Mouse (Mus musculus) neural tube, embryonic 13.5 days (tissue): ENCODE measurements around the gene Gm7168. TPM values are rescaled to one million over a fixed set of nuclear protein-coding genes. Genes with fewer than 3 reads are reported as not detected.
"Not testable (repeated sequence)": the region's sequence is repeated elsewhere in the genome, so short reads cannot be mapped to it uniquely, and the experiment has no call there.

ENCODE experiments used
- ATAC-seq: fragments of 200-750 bp; cut with Nextera tagmentation; 2 replicates; pipeline ENCODE4 v1.8.0; 2017; ENCODE audit warnings: low read depth, mild to moderate bottlenecking, moderate TSS enrichment, moderate library complexity
- H3K27ac ChIP-seq: fragments of 300-500 bp; sonication (generic); replicated peaks from 2 replicates; pipeline ENCODE4 v1.5.1; 2015; ENCODE audit warnings: moderate library complexity, mild to moderate bottlenecking, inconsistent platforms
- H3K27me3 ChIP-seq: fragments of 300-500 bp; sonication (generic); 2 replicates; pipeline ENCODE4 v1.6.1; 2015; ENCODE audit warnings: mild to moderate bottlenecking, inconsistent platforms
- H3K36me3 ChIP-seq: fragments of 300-500 bp; sonication (generic); 2 replicates; pipeline ENCODE4 v1.6.1; 2015; ENCODE audit warnings: mild to moderate bottlenecking, inconsistent platforms
- H3K4me1 ChIP-seq: fragments of 300-500 bp; sonication (generic); replicated peaks from 2 replicates; pipeline ENCODE4 v1.6.1; 2015; ENCODE audit warnings: inconsistent platforms
- H3K4me2 ChIP-seq: fragments of 300-500 bp; sonication (generic); 2 replicates; pipeline ENCODE4 v1.6.1; 2015; ENCODE audit warnings: inconsistent platforms, mild to moderate bottlenecking, moderate library complexity
- H3K4me3 ChIP-seq: fragments of 300-500 bp; sonication (generic); 2 replicates; pipeline ENCODE4 v1.5.1; 2015; ENCODE audit warnings: mild to moderate bottlenecking, inconsistent platforms
- H3K9ac ChIP-seq: fragments of 300-500 bp; sonication (generic); 2 replicates; pipeline ENCODE4 v1.6.1; 2015; ENCODE audit warnings: moderate library complexity, mild to moderate bottlenecking, inconsistent platforms
- H3K9me3 ChIP-seq: fragments of 300-500 bp; sonication (generic); 2 replicates; pipeline ENCODE4 v1.6.1; 2016; ENCODE audit warnings: inconsistent platforms
- WGBS: fragments of 180-500 bp; shearing (Covaris S2); methylation state at CpG from one replicate; pipeline ENCODE4 v1.1.7; 2015; 5-methylcytosine and 5-hydroxymethylcytosine counted together
- polyA plus RNA-seq: library from polyadenylated mRNA; unstranded; fragments of >200 nt; fragmentation: Nextera tagmentation; extraction: Ambion mirVana; gene quantifications from 2 replicates; pipeline ENCODE4 v1.2.1, GENCODE M21; 2015

The Gm7168 gene
- polyA plus RNA-seq, 1 experiment from 2014 or later = not detected

DNA sequence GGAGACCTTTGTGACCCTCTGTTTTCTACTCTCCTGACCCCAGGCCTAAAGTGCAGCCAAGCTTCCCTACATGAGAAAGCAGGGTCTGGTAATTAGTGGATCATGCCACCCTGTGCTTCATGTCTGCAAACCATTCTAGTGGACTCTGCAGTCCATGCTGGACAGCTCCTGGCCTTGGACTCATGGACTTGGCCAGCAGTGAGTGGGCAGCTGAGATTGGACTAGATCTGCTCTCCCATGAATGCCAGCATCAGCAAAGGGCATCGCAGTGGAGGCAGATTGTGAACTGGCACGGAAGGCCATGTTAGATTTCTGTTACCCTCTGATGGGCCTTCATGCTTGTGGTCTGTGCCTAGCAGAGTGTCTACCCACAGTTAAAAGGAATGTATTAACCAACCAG, 12.8 kb upstream of the Gm7168 start:
- H3K9me3 ChIP-seq, H3K4me3 ChIP-seq, H3K4me1 ChIP-seq, H3K27me3 ChIP-seq, H3K27ac ChIP-seq, H3K9ac ChIP-seq, H3K4me2 ChIP-seq, H3K36me3 ChIP-seq, ATAC-seq: not testable (repeated sequence)
- WGBS = 98% methylated on average over 2 of the region's 2 CpGs

DNA sequence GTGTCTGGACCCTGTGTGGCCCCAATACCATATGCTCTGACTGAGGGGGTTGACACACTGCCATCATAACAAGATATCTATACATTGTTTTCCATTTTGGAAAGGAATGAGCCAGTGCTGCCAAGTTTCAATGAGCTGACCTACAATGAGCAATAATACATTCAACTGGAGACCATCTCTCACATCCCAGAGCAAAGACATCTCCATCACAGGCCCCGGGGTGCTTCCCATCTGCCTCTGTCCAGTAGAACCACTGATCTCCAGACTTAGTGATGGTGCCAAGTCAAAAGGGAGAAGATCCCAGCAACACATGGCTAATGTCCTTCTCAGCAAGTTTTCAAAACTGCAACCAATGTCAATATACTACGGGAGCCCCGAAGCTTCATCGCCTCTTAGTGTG, 10.4 kb upstream of the Gm7168 start:
- no peak for ATAC-seq
- H3K36me3 ChIP-seq = no peaks in the 10 kb centered on the region
- 95% methylated on average over 4 of the region's 4 CpGs for WGBS
- H3K9ac ChIP-seq = no peak overlapping the region
- no peaks in the 10 kb centered on the region for H3K4me1 ChIP-seq
- H3K27ac ChIP-seq = no peak overlapping the region
- no peak overlapping the region for H3K4me3 ChIP-seq
- H3K27me3 ChIP-seq = no peaks in the 10 kb centered on the region
- H3K4me2 ChIP-seq = no peak overlapping the region
- no peaks in the 10 kb centered on the region for H3K9me3 ChIP-seq

GRCm38 (mm10) chr17:13938652-13939051, 9.5 kb upstream of the Gm7168 start:
- 61% methylated on average over 3 of the region's 3 CpGs for WGBS
- no peak overlapping the region for H3K9ac ChIP-seq
- no peak overlapping the region for H3K4me2 ChIP-seq
- H3K36me3 ChIP-seq = no peaks in the 10 kb centered on the region
- no peak overlapping the region for H3K4me3 ChIP-seq
- H3K27ac ChIP-seq = no peak overlapping the region
- H3K27me3 ChIP-seq = no peaks in the 10 kb centered on the region
- no peak for ATAC-seq
- no peaks in the 10 kb centered on the region for H3K9me3 ChIP-seq
- no peaks in the 10 kb centered on the region for H3K4me1 ChIP-seq

DNA sequence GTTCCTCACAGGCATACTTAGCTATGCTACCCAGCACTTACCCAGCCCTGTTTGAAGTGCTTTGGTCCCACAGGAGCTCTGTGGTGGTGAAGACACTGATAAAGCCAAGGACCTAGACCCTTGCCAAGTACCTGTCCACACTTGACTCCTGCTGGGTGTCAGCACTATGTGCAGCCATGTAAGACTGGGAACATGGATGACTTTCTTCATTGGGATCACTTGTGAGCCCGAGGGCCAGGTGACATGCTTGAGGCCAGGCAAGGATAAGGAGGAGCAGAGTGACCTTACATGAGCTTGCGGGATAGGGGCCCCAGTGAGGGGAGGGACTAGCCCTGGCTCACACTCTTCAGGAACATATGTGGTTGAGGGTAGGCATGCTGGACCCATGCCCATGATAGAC, 8.9 kb upstream of the Gm7168 start:
- not testable (repeated sequence) for H3K36me3 ChIP-seq, H3K4me1 ChIP-seq, H3K9me3 ChIP-seq, ATAC-seq, H3K27me3 ChIP-seq, H3K4me3 ChIP-seq, H3K4me2 ChIP-seq, H3K9ac ChIP-seq, H3K27ac ChIP-seq
- 90% methylated on average over 2 of the region's 2 CpGs for WGBS

GRCm38 (mm10) chr17:13940487-13940886, 7.7 kb upstream of the Gm7168 start:
- Histone ChIP-seq H3K27ac (no peak overlapping the region), H3K36me3 (no peaks in the 10 kb centered on the region), H3K4me3 (no peak overlapping the region), H3K27me3 (no peaks in the 10 kb centered on the region), H3K9me3 (no peaks in the 10 kb centered on the region), H3K9ac (no peak overlapping the region), H3K4me1 (no peaks in the 10 kb centered on the region), H3K4me2 (no peak overlapping the region)
- 78% methylated on average over 1 of the region's 1 CpGs for WGBS
- ATAC-seq = no peak

DNA sequence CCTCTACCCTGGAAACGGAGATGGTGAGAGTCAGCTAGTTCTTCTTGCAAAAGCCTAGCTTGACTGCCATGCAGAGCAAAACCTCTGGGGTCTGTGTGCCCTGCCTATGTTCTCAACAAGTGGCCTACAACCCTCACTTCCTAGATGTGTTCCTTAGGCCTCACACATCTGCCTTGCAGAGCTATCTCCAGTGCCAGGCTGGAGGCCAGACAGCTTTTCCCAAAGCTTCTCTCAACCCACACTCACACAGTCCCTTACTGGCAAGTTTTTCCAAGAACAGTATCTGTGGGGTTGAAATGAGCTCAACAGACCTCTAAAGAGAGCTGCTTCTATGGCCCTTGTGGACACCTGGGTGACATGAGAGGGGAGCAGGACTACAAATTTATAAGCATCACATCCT, 3.4 kb downstream of the Gm7168 start:
- not testable (repeated sequence) for H3K4me1 ChIP-seq, H3K27ac ChIP-seq, H3K27me3 ChIP-seq, H3K4me3 ChIP-seq, H3K9me3 ChIP-seq, H3K9ac ChIP-seq, ATAC-seq, H3K36me3 ChIP-seq, H3K4me2 ChIP-seq
- 70% methylated on average over 1 of the region's 1 CpGs for WGBS

- not testable (repeated sequence) for H3K27ac ChIP-seq, H3K4me2 ChIP-seq, H3K9ac ChIP-seq, H3K4me1 ChIP-seq, ATAC-seq, H3K27me3 ChIP-seq, H3K9me3 ChIP-seq, H3K4me3 ChIP-seq, H3K36me3 ChIP-seq
- WGBS = 56% methylated on average over 1 of the region's 2 CpGs
These were observed 10.0 kb downstream of the Gm7168 start for GRCm38 (mm10) chr17:13958129-13958528.

GRCm38 (mm10) chr17:13962245-13962644, 14.1 kb downstream of the Gm7168 start:
- H3K9me3 ChIP-seq, ATAC-seq, H3K27ac ChIP-seq, H3K4me2 ChIP-seq, H3K9ac ChIP-seq, H3K4me1 ChIP-seq, H3K27me3 ChIP-seq, H3K4me3 ChIP-seq, H3K36me3 ChIP-seq: not testable (repeated sequence)
- 89% methylated on average over 3 of the region's 3 CpGs for WGBS

GRCm38 (mm10) chr17:13965048-13965447, 16.9 kb downstream of the Gm7168 start:
- H3K9ac ChIP-seq, H3K4me3 ChIP-seq, H3K4me1 ChIP-seq, H3K4me2 ChIP-seq, ATAC-seq, H3K27ac ChIP-seq, H3K9me3 ChIP-seq, H3K36me3 ChIP-seq, H3K27me3 ChIP-seq: not testable (repeated sequence)
- WGBS = 18% methylated on average over 1 of the region's 2 CpGs

DNA sequence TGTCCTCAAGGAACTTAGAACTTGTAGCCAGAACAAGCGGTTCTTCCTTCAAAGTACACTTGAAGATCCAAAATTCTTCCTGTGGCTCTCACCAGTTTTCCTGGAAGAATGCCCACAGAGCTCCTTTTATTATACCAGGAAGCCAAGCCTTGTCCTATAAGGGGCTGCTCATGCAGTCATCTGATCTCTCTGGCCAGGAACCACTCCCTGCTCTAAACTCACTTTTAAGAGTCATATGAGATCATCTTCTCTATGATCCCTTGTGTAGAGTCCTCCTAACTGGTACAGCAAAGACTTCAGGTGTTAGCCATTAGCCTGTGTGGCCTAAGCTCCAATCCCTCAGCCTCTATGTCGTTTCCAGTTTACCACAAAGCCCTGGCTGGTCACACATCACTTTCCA, 21.7 kb downstream of the Gm7168 start:
- not testable (repeated sequence) for H3K4me1 ChIP-seq, ATAC-seq, H3K36me3 ChIP-seq, H3K4me3 ChIP-seq, H3K9me3 ChIP-seq, H3K9ac ChIP-seq, H3K27ac ChIP-seq, H3K4me2 ChIP-seq, H3K27me3 ChIP-seq
- WGBS = 70% methylated on average over 1 of the region's 2 CpGs

DNA sequence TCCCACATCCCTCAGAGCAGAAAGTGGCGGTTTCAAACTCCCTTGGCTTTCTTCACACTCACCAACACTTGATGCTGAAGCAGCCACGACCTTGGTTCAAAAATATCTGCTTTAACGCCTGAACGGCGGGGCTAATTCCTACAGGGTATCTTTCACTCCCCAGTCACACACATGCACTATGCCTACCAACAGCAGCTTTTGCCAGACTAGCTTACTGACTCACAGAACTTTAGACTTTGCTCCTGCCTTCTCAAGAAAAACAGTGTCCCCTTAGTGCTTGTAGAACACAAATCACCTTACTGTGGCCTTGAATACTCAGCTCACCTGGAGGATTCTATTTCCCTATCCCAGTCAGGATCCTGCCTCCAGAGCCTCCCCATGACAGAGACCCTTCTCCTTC, 22.6 kb downstream of the Gm7168 start:
- H3K4me2 ChIP-seq, H3K9me3 ChIP-seq, ATAC-seq, H3K4me3 ChIP-seq, H3K27me3 ChIP-seq, H3K27ac ChIP-seq, H3K9ac ChIP-seq, H3K4me1 ChIP-seq, H3K36me3 ChIP-seq: not testable (repeated sequence)
- 78% methylated on average over 5 of the region's 5 CpGs for WGBS

GRCm38 (mm10) chr17:13987690-13988089, 39.5 kb downstream of the Gm7168 start:
- H3K9me3 ChIP-seq = no peaks in the 10 kb centered on the region
- 93% methylated on average over 1 of the region's 1 CpGs for whole genome bisulfite sequencing
- no peak overlapping the region for H3K4me2 ChIP-seq
- no peak for ATAC-seq
- no peaks in the 10 kb centered on the region for H3K27me3 ChIP-seq
- no peaks in the 10 kb centered on the region for H3K4me1 ChIP-seq
- no peak overlapping the region for H3K27ac ChIP-seq
- H3K9ac ChIP-seq = no peak overlapping the region
- H3K36me3 ChIP-seq = no peaks in the 10 kb centered on the region
- H3K4me3 ChIP-seq = no peak overlapping the region

DNA sequence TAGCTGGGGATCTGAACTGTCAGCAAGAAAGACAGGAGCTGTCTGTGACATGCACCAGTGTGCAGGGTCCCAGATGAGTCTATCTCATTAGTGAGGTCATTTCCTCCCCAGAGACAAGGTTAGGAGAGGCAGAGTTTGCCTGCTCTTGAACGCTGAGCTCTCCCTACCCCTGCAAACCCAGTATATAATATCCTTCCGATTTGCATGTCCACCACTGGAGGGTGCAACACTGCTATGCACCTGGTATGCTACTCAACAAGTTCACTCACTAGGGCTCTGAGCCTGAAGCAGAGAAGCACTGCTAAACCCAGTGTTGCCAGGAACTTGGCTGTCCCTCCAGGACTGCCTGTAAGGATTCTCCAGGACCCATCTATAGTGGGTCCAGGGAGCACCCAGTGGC, 45.3 kb downstream of the Gm7168 start:
- WGBS = 65% methylated on average over 2 of the region's 2 CpGs
- H3K9ac ChIP-seq, H3K4me2 ChIP-seq, H3K9me3 ChIP-seq, H3K27ac ChIP-seq, H3K36me3 ChIP-seq, H3K27me3 ChIP-seq, ATAC-seq, H3K4me3 ChIP-seq, H3K4me1 ChIP-seq: not testable (repeated sequence)
